Mouse (Mus musculus): ENCODE measurements around the gene Rab34.
"Not testable (repeated sequence)": the region's sequence is repeated elsewhere in the genome, so short reads cannot be mapped to it uniquely, and the experiment has no call there.

Rab34 gene

GRCm38 (mm10) chr11:78182450-78182849 is 5.8 kb upstream of the Rab34 start:
- no peak for DNase-seq

- peak; percentile 84 for DNase-seq
Measured at GRCm38 (mm10) chr11:78182961-78183844, 5.0 kb upstream of the Rab34 start, which contains the start of gene Rpl23a. Gene Rpl23a, minus strand, starts transcription at chr11:78183584.

- no peak for DNase-seq
Measured at GRCm38 (mm10) chr11:78183884-78184514, 4.2 kb upstream of the Rab34 start.

- not testable (repeated sequence) for DNase-seq
Measured at GRCm38 (mm10) chr11:78184702-78185101, 3.5 kb upstream of the Rab34 start.

- peak; percentile 93 for DNase-seq
Measured at GRCm38 (mm10) chr11:78189234-78190040, 1.2 kb downstream of the Rab34 start.

DNA sequence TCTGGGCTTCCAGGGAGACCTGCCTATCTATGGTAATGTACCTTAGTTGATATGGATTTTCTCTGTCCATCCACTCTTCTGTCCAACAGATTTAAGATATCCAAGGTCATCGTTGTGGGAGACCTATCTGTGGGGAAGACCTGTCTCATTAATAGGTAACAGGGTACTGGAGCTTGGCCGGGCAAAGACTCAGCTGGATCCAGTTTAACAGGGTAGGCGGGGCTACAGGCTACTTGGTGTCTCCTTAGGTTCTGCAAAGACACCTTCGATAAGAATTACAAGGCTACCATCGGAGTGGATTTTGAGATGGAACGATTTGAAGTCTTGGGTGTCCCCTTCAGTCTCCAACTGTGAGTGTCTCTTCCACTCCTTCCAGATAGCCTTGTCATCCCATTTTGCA is 1.8 kb downstream of the Rab34 start:
- DNase-seq, result no peak

- DNase-seq, result peak; percentile 37
Measured at GRCm38 (mm10) chr11:78193113-78193512, 4.9 kb downstream of the Rab34 start, which contains the start of gene Proca1. Gene Proca1, plus strand, starts transcription at chr11:78193392.

DNA sequence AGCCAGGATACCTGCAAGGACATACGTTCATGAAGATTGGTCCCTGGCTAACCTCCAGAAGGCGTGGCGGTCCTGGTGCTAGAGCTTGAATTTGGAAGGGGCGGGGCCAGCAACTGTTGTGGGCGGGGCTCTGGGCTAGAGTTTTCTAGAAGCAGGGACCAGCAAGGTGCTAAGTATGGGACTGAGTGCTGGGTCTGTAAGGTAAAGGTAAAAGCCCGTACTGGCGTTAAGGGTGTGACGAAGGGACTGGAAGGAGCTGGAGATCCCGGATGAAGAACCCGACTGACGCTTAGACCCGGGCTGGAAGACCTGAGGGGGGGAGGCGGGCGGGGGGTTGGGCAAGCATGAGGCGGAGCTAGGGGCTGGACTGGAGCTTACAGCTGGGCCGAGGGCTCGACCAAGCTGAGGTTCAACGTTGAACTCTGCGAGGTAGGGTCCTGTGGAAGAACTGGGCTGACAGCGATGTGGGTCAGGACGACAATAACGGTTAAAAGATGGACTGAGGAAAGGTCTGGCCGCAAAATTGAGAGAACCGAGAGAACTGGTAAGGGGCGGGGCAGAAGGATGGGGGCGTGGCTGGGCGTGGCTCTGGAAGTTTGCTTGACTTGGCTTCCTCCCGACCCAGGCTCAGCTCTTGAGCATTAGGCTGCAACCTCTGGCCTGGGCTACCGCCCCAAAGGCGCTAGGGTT is 6.3 kb downstream of the Rab34 start:
- DNase-seq, result peak; percentile 91

GRCm38 (mm10) chr11:78195101-78195863 is 7.1 kb downstream of the Rab34 start:
- no peak for DNase-seq

DNA sequence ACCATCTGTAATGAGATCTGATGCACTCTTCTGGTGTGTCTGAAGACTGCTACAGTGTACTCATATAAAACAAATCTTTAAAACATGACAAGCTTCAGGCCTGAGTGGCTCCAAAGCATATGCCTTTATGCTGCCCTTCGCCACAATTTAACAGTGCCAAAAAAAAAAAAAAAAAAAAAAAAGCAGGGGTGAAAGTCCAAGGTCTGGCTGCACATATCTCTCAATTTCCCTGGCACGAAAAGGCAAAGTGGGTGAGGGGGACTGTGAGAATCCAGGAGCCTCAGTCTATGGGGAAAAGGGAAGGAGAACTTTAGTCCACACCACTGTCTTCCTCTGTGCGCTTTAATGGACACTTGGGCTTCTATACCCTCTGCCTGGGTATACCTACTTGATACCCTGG is 14.1 kb downstream of the Rab34 start:
- DNase-seq, result no peak

DNA sequence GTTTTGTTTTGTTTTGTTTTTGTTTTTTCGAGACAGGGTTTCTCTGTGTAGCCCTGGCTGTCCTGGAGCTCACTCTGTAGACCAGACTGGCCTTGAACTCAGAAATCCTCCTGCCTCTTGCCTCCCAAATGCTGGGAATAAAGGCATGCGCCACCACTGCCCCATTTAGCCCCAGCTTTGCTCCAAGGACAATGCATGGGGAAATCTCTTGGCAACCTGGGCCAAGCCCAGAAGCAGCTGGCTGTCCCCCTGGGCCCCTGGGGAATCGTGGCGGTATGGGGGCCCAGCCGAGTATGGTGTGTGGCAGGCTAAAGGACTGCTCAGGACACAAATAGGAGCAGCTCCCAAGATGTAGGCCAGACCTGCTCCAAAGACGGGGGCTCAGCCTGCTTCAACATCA is 16.1 kb downstream of the Rab34 start:
- DNase-seq, result no peak

DNA sequence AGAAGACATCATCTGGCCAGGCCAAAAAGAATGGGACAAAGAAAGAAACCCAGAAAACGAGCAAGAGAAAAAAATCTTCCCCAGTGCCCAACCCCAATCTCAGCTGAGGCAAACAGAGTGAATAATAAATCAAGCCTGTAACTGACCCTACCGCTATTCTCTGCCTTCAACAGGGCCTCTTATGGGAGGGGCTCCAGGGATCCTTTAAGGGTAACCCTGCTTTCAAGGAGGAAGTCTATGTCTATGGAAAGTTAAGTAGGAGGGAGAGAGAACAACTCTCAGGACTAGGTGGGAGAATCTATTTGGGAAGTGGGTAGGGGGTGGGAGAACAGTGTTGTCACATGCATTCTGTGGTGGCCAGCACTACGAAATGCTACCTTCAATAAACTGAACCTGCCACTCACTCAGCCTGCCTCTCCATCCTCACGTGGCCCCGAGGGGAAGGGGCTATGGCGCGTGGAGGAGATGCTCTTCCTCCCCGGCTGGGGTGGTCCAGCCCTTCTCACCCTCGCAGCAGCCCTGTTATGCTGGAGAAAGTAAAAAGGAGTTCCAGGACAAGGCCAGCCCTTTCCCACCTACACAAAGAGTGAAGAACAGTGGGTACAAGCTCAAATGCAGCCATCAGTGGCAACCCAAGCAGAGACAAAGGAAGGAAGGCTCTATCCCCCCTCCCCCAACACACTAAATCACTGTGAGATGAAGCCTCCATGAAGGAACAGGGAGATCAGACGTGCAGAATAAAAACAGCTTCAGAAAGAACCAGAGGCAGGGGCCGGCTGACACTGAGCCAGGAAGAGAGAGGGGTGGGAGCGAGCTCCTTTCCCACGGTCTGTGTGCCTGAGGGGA is 17.4 kb downstream of the Rab34 start:
- DNase-seq, result no peak

DNA sequence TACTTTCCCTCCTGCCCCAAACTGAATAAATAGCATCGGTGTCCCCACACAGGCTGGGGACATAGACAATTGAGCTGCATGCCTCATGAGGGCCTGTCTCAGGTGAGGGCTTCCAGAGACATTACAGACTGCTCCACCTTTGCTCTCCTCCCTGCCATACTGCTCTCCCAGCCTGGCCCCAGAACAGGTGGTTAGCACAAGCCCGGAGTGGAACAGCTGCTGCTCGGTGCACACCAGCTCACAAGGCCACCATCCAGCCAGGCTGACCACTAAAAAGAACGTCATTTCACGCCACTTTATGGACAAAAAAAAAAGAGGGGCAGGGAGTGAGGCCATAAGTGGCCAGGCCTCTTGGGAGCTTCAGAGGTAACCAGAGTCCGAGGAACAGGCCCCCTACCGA is 19.0 kb downstream of the Rab34 start:
- DNase-seq, result no peak

- DNase-seq, result no peak
Measured at GRCm38 (mm10) chr11:78209886-78210285, 21.7 kb downstream of the Rab34 start.

GRCm38 (mm10) chr11:78210615-78211014 is 22.4 kb downstream of the Rab34 start:
- no peak for DNase-seq

DNA sequence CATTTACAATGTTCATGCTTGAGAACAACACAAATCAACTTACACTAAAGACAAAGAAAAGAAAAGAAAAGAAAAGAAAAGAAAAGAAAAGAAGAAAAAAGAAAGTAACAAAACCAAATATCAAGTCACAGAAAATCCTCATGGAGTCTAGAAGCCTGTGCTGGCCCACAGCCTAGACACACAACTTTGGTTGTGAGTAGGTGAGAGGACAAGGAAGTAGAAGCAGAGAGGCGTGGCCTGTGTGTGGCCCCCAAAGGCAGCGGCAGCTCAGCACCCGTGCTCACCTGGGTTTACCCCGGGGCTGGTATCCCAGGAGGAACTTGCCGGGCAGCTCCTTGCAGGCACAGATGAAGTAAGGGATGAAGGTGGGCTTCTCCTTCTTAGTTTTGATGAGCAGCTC is 23.3 kb downstream of the Rab34 start:
- DNase-seq, result no peak

- DNase-seq, result no peak
Measured at GRCm38 (mm10) chr11:78213086-78213817, 25.0 kb downstream of the Rab34 start.

- DNase-seq, result no peak
Measured at GRCm38 (mm10) chr11:78215709-78216317, 27.6 kb downstream of the Rab34 start.

- no peak for DNase-seq
Measured at GRCm38 (mm10) chr11:78223586-78223985, 35.4 kb downstream of the Rab34 start.

DNA sequence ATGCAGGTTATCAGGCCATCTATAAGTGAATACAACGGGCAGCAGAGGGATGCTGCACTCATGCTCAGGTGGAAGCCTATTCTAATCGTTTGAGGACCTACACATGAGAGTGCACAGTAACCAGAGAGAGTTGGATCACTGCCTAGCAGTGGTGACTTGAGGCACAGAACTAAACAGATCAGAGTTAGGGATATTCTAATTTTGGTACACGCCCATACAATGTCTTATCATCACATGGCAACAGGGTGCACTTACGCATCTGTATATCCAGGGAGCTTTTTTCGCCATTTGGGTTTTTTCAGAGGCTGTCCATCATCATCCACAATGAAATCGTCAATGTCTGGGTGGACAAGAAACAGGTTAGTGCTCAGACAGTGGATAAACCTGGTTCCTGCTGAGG is 43.3 kb downstream of the Rab34 start:
- DNase-seq, result no peak

Data from lung, postnatal 10 days (tissue).